Mouse (Mus musculus): Measurements from ENCODE around the gene Ttc33. TPM values are rescaled to one million over a fixed set of nuclear protein-coding genes. Genes with fewer than 3 reads are reported as not detected.

Gene Ttc33
- polyA plus RNA-seq, 1 experiment from 2014 or later = 32.4 TPM

Other genes starting within 250 kb of the Ttc33 start
- 0.08 and 0.09 TPM in 2 replicates for gene C7, start 121.8 kb upstream of the Ttc33 start, polyA plus RNA-seq (2016; fragmentation: Nextera tagmentation; extraction: Ambion mirVana)
- gene Card6, start 77.0 kb upstream of the Ttc33 start, polyA plus RNA-seq (2016; fragmentation: Nextera tagmentation; extraction: Ambion mirVana) = 2.3 and 3.1 TPM in 2 replicates
- 421 and 424 TPM in 2 replicates for gene Rpl37, start 68.9 kb upstream of the Ttc33 start, polyA plus RNA-seq (2016; fragmentation: Nextera tagmentation; extraction: Ambion mirVana)
- gene Prkaa1, start 41.7 kb upstream of the Ttc33 start, polyA plus RNA-seq (2016; fragmentation: Nextera tagmentation; extraction: Ambion mirVana) = 23.7 and 24.1 TPM in 2 replicates
- 2.4 and 2.5 TPM in 2 replicates for gene Ptger4, start 58.7 kb downstream of the Ttc33 start, polyA plus RNA-seq (2016; fragmentation: Nextera tagmentation; extraction: Ambion mirVana)

Measured in heart, embryonic 12.5 days (tissue).